Mouse (Mus musculus) stomach, postnatal 0 days (tissue): Measurements from ENCODE around the gene Trak1. TPM values are rescaled to one million over a fixed set of nuclear protein-coding genes. Genes with fewer than 3 reads are reported as not detected.

ENCODE experiments used
- ATAC-seq: fragments of 200-750 bp; cut with Nextera tagmentation; 2 replicates; pipeline ENCODE4 v1.8.0; 2017; ENCODE audit not compliant: low FRiP score, low TSS enrichment
- DNase-seq: peaks from one replicate; pipeline ENCODE4 v3.0.0-alpha.2; 2016; ENCODE audit warnings: low spot score
- H3K27ac ChIP-seq: fragments of 300-500 bp; sonication (generic); replicated peaks from 2 replicates; pipeline ENCODE4 v1.5.1; 2014; ENCODE audit warnings: mild to moderate bottlenecking, control low read depth
- H3K27me3 ChIP-seq: fragments of 300-500 bp; sonication (generic); 2 replicates; pipeline ENCODE4 v1.6.1; 2014; ENCODE audit warnings: low read length; ENCODE audit not compliant: control insufficient read depth, insufficient read depth
- H3K36me3 ChIP-seq: fragments of 300-500 bp; sonication (generic); 2 replicates; pipeline ENCODE4 v1.6.1; 2014; ENCODE audit warnings: low read length, mixed read lengths; ENCODE audit not compliant: control insufficient read depth, insufficient read depth
- H3K4me1 ChIP-seq: fragments of 300-500 bp; sonication (generic); replicated peaks from 2 replicates; pipeline ENCODE4 v1.6.1; 2014; ENCODE audit warnings: antibody characterized with exemption; ENCODE audit not compliant: control insufficient read depth, insufficient read depth
- H3K4me2 ChIP-seq: fragments of 300-500 bp; sonication (generic); replicated peaks from 2 replicates; pipeline ENCODE4 v1.6.1; 2014; ENCODE audit warnings: low read depth, mild to moderate bottlenecking, control low read depth, moderate library complexity
- H3K4me3 ChIP-seq: fragments of 300-500 bp; sonication (generic); 2 replicates; pipeline ENCODE4 v1.5.1; 2014; ENCODE audit warnings: low read depth, low read length, control low read depth
- H3K9ac ChIP-seq: fragments of 300-500 bp; sonication (generic); 2 replicates; pipeline ENCODE4 v1.6.1; 2014; ENCODE audit warnings: mild to moderate bottlenecking, low read length, control low read depth, mixed read lengths
- H3K9me3 ChIP-seq: fragments of 300-500 bp; sonication (generic); 2 replicates; pipeline ENCODE4 v1.6.1; 2016; ENCODE audit warnings: low read length; ENCODE audit not compliant: control insufficient read depth
- CTCF ChIP-seq: IDR thresholded peaks from 2 replicates; pipeline ENCODE4 v1.5.1; 2016; ENCODE audit warnings: antibody characterized with exemption, low read depth, mild to moderate bottlenecking, moderate library complexity
- EP300 ChIP-seq: optimal IDR thresholded peaks from 2 replicates; pipeline ENCODE3; 2016; ENCODE audit warnings: antibody characterized with exemption
- WGBS: fragments of 180-500 bp; shearing (Covaris S2); extraction: QIAGEN DNeasy Blood & Tissue Kit; methylation state at CpG from one replicate; pipeline ENCODE4 v1.1.7; 2014; 5-methylcytosine and 5-hydroxymethylcytosine counted together
- polyA plus RNA-seq: library from polyadenylated mRNA; unstranded; fragments of >200 nt; fragmentation: Nextera tagmentation; extraction: Ambion mirVana; gene quantifications from 2 replicates; pipeline ENCODE4 v1.2.1, GENCODE M21; 2015

The Trak1 gene
- polyA plus RNA-seq, 1 experiment from 2014 or later = 24.0 TPM

GRCm38 (mm10) chr9:121469711-121470110 lies 172.4 kb downstream of the Trak1 start:
- WGBS = 83% methylated on average over 6 of the region's 6 CpGs
- ATAC-seq (no peak), DNase-seq (no peak)
- TF ChIP-seq EP300 = no peak
- TF ChIP-seq CTCF = no peak
- Histone ChIP-seq H3K27ac (no peak overlapping the region), H3K4me3 (no peak overlapping the region), H3K27me3 (no peaks in the 10 kb centered on the region), H3K36me3 (peaks cover 12% of the 10 kb centered on the region), H3K9ac (no peak overlapping the region), H3K4me1 (no peaks in the 10 kb centered on the region), H3K4me2 (no peak overlapping the region), H3K9me3 (no peaks in the 10 kb centered on the region)

- H3K27ac ChIP-seq = no peak overlapping the region
- no peak overlapping the region for H3K4me2 ChIP-seq
- peaks cover 12% of the 10 kb centered on the region for H3K36me3 ChIP-seq
- no peaks in the 10 kb centered on the region for H3K27me3 ChIP-seq
- H3K9me3 ChIP-seq = no peaks in the 10 kb centered on the region
- TF ChIP-seq EP300 (no peak), CTCF (peak; percentile 62)
- H3K4me1 ChIP-seq = no peaks in the 10 kb centered on the region
- no peak overlapping the region for H3K9ac ChIP-seq
- no peak for DNase-seq
- no peak for ATAC-seq
- H3K4me3 ChIP-seq = no peak overlapping the region
- 81% methylated on average over 5 of the region's 5 CpGs for WGBS
Measured at GRCm38 (mm10) chr9:121474771-121475170, 177.5 kb downstream of the Trak1 start.

DNA sequence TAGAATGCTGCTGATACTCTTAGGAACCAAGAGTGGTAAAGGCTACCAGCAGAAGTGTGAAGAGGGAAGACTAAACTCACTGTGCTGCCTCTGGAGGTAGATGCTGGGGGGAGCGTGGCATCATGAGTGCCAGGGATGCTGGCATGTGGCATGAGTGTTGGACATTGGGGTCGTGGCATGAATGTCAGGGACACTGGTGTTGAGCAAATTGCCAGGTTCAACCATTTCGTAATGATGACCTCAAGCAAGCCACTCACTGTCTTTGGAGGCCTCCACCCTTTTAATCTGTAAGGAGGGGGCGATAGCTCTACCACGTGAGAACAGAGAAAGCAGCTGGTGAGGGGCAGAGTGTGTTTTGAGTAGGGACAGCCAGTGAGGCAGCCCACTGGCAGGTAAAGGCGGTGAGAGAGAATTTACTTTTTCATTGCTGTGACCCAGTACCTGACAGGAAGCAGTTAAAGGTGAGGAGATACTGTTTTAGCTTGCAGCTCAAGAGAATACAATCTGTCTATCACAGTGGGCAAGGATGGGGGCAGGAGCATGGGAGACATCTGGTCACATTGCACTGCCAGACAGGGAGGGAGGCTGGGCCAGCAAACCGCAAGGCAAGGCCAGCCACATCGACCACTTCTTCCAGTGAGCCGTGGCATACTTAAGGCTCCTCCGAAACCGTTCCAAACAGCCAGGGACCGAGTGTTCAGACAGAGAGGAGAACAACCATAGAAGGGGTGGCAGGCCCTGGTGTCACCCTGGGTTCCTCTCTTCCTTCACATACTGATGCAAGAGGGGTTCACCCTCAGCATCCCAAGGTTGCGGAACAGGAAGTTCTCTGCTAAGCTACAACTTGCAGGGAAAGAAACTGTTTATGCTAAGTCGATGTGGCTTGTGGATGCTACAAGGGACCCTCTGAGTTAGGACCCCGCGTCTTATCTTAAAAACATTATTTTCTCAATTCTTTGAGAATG lies 178.5 kb downstream of the Trak1 start:
- H3K27ac ChIP-seq = no peak overlapping the region
- DNase-seq (no peak), ATAC-seq (no peak)
- H3K27me3 ChIP-seq = no peaks in the 10 kb centered on the region
- WGBS = 76% methylated on average over 16 of the region's 16 CpGs
- H3K4me1 ChIP-seq = no peaks in the 10 kb centered on the region
- no peak overlapping the region for H3K4me2 ChIP-seq
- no peak for TF ChIP-seq CTCF
- no peak for TF ChIP-seq EP300
- H3K9me3 ChIP-seq = no peaks in the 10 kb centered on the region
- no peak overlapping the region for H3K9ac ChIP-seq
- no peak overlapping the region for H3K4me3 ChIP-seq
- peaks cover 12% of the 10 kb centered on the region for H3K36me3 ChIP-seq

DNA sequence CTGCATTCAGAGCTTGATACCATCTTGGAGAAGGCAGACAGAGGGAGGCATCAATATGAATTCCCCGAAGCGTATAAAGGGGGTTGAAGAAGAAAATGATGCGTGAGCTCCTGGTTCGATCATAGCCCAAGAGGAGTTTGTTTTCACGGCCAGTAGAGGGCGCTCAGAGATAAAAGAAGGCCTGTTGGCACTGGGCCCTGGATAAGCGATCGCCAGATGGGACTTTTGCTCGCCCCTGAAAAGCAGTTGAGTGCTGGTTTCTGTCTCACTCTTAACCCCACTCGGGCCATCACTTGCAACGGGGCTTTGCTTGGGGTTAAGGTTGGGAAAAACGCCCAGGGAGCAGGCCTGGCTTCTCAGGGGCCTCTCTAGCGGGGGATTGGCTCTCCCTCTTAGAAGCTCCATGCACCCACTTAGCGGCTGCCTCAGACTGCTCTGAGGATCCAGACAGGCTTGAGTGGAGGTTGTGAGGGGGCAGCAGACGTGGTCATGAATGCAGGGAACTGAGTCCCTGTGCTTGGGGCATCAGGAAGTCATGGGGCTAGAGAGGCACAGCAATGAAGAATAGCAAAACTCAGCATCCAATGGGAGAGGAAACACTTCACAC lies 180.1 kb downstream of the Trak1 start:
- Histone ChIP-seq H3K27me3 (no peaks in the 10 kb centered on the region), H3K4me2 (peak overlapping the region; percentile 45), H3K4me3 (peak overlapping the region; percentile 19; the same call in 1 of the 2 replicates), H3K9me3 (no peaks in the 10 kb centered on the region), H3K4me1 (no peaks in the 10 kb centered on the region), H3K36me3 (peaks cover 10% of the 10 kb centered on the region), H3K27ac (no peak overlapping the region), H3K9ac (no peak overlapping the region; the same call in 1 of the 2 replicates)
- TF ChIP-seq EP300 (no peak), CTCF (peak; percentile 87)
- ATAC-seq (peak; percentile 11; the same call in 1 of the 2 replicates), DNase-seq (peak; percentile 69)
- WGBS = 9% methylated on average over 15 of the region's 15 CpGs

- DNase-seq (peak; percentile 67), ATAC-seq (peak; percentile 50)
- no peak overlapping the region for H3K4me2 ChIP-seq
- H3K36me3 ChIP-seq = 0 out of 2 replicates have a peak, but pooled peaks cover under 1% of the 10 kb centered on the region
- H3K4me3 ChIP-seq = no peak overlapping the region
- no peak overlapping the region for H3K9ac ChIP-seq
- H3K27me3 ChIP-seq = no peaks in the 10 kb centered on the region
- H3K4me1 ChIP-seq = no peaks in the 10 kb centered on the region
- H3K9me3 ChIP-seq = no peaks in the 10 kb centered on the region
- H3K27ac ChIP-seq = no peak overlapping the region
- TF ChIP-seq CTCF (peak; percentile 98), EP300 (no peak)
- WGBS = 18% methylated on average over 5 of the region's 5 CpGs
Measured at GRCm38 (mm10) chr9:121479453-121479852, 182.2 kb downstream of the Trak1 start.

GRCm38 (mm10) chr9:121487216-121487615 lies 189.9 kb downstream of the Trak1 start:
- H3K36me3 ChIP-seq = no peaks in the 10 kb centered on the region
- peaks cover 2% of the 10 kb centered on the region; the same call in 1 of the 2 replicates for H3K27me3 ChIP-seq
- no peak for DNase-seq
- no peaks in the 10 kb centered on the region for H3K9me3 ChIP-seq
- no peak for TF ChIP-seq EP300
- no peak for TF ChIP-seq CTCF
- H3K4me3 ChIP-seq = no peak overlapping the region
- H3K4me2 ChIP-seq = no peak overlapping the region
- ATAC-seq = no peak
- no peak overlapping the region for H3K27ac ChIP-seq
- H3K9ac ChIP-seq = no peak overlapping the region
- no peaks in the 10 kb centered on the region for H3K4me1 ChIP-seq
- WGBS = 61% methylated on average over 7 of the region's 7 CpGs
